Mouse (Mus musculus) bone marrow, adult 2 months (tissue): Measurements from ENCODE around the gene Slc17a7.

Source experiments
- CTCF ChIP-seq: fragments of 200-500 bp; IDR thresholded peaks from 2 replicates; pipeline ENCODE4 v1.5.1; 2011; ENCODE audit warnings: low read length, control low read depth; ENCODE audit not compliant: control insufficient read depth, insufficient read depth
- POLR2A ChIP-seq: fragments of 200-500 bp; IDR thresholded peaks from 2 replicates; pipeline ENCODE4 v1.6.1; 2011; ENCODE audit warnings: low read depth, mild to moderate bottlenecking, control low read depth, low read length, borderline replicate concordance; ENCODE audit not compliant: control insufficient read depth

- TF ChIP-seq POLR2A (no peak), CTCF (no peak)
These were observed 13.4 kb upstream of the Slc17a7 start for GRCm38 (mm10) chr7:45150321-45150720.
